Mouse (Mus musculus): ENCODE measurements around the gene Zfp512.
"Not testable (repeated sequence)": the region's sequence is repeated elsewhere in the genome, so short reads cannot be mapped to it uniquely, and the experiment has no call there.

The Zfp512 gene

GRCm38 (mm10) chr5:31451878-31452561 lies at the start of gene Zfp512:
Gene Zfp512, plus strand, starts transcription at chr5:31452431.
- DNase-seq (ENCODE audit: low read depth) = peak; percentile 94

GRCm38 (mm10) chr5:31434727-31435126 lies 17.5 kb upstream of the Zfp512 start:
- not testable (repeated sequence) for DNase-seq (ENCODE audit: low read depth)

- peak; percentile 47 for DNase-seq (ENCODE audit: low read depth)
Observed at GRCm38 (mm10) chr5:31451336-31451735, 895 bp upstream of the Zfp512 start.

- DNase-seq (ENCODE audit: low read depth) = no peak
Observed at GRCm38 (mm10) chr5:31452562-31452878, 289 bp downstream of the Zfp512 start.

- DNase-seq (ENCODE audit: low read depth) = no peak
Observed at GRCm38 (mm10) chr5:31452886-31453410, 717 bp downstream of the Zfp512 start.

GRCm38 (mm10) chr5:31467798-31468197 lies 15.6 kb downstream of the Zfp512 start:
- no peak for DNase-seq (ENCODE audit: low read depth)

GRCm38 (mm10) chr5:31469711-31470110 lies 17.5 kb downstream of the Zfp512 start:
- no peak for DNase-seq (ENCODE audit: low read depth)

GRCm38 (mm10) chr5:31470334-31470733 lies 18.1 kb downstream of the Zfp512 start:
- peak; percentile 77 for DNase-seq (ENCODE audit: low read depth)

- no peak for DNase-seq (ENCODE audit: low read depth)
Observed at GRCm38 (mm10) chr5:31480536-31480935, 28.3 kb downstream of the Zfp512 start.

- no peak for DNase-seq (ENCODE audit: low read depth)
Observed at GRCm38 (mm10) chr5:31485440-31485839, 33.2 kb downstream of the Zfp512 start, which contains the start of gene 4930548H24Rik. Gene 4930548H24Rik, plus strand, starts transcription at chr5:31485740.

- DNase-seq (ENCODE audit: low read depth) = no peak
Observed at GRCm38 (mm10) chr5:31487889-31488288, 35.7 kb downstream of the Zfp512 start.

GRCm38 (mm10) chr5:31489116-31489769 lies 37.0 kb downstream of the Zfp512 start:
- DNase-seq (ENCODE audit: low read depth) = no peak

GRCm38 (mm10) chr5:31492031-31492430 lies 39.8 kb downstream of the Zfp512 start:
- DNase-seq (ENCODE audit: low read depth) = no peak

GRCm38 (mm10) chr5:31494513-31495297 lies 42.5 kb downstream of the Zfp512 start, which contains the start of gene Gpn1:
Gene Gpn1, plus strand, starts transcription at chr5:31494741.
- peak; percentile 92 for DNase-seq (ENCODE audit: low read depth)

- DNase-seq (ENCODE audit: low read depth) = no peak
Observed at GRCm38 (mm10) chr5:31504843-31505242, 52.6 kb downstream of the Zfp512 start.

GRCm38 (mm10) chr5:31512481-31512880 lies 60.2 kb downstream of the Zfp512 start:
- DNase-seq (ENCODE audit: low read depth) = no peak

- peak; percentile 34 for DNase-seq (ENCODE audit: low read depth)
Observed at GRCm38 (mm10) chr5:31520556-31520955, 68.3 kb downstream of the Zfp512 start.

GRCm38 (mm10) chr5:31526354-31527116 lies 74.3 kb downstream of the Zfp512 start, which contains the start of gene Slc4a1ap:
Gene Slc4a1ap, plus strand, starts transcription at chr5:31526995.
- peak; percentile 95 for DNase-seq (ENCODE audit: low read depth)

GRCm38 (mm10) chr5:31527117-31527680 lies 75.0 kb downstream of the Zfp512 start:
- peak; percentile 51 for DNase-seq (ENCODE audit: low read depth)

- DNase-seq (ENCODE audit: low read depth) = peak; percentile 23
Observed at GRCm38 (mm10) chr5:31527707-31528106, 75.5 kb downstream of the Zfp512 start, which contains the start of gene Supt7l. Gene Supt7l, minus strand, starts transcription at chr5:31527807.

- DNase-seq (ENCODE audit: low read depth) = peak; percentile 53
Observed at GRCm38 (mm10) chr5:31528560-31528959, 76.3 kb downstream of the Zfp512 start.

Measured in induced T-regulatory cell, adult 2 months (primary cell).